Mouse (Mus musculus) liver (tissue): ENCODE data around the gene Zc3h4.
"Not testable (repeated sequence)": the region's sequence is repeated elsewhere in the genome, so short reads cannot be mapped to it uniquely, and the experiment has no call there.

Source experiments
- DNase-seq: peaks from one replicate; pipeline ENCODE4 v3.0.0-alpha.2; 2020; ENCODE audit warnings: mixed read lengths

Zc3h4 gene

GRCm38 (mm10) chr7:16400689-16401611, at the start of gene Zc3h4:
TSS of gene Zc3h4 (plus strand) at chr7:16400910.
- peak; percentile 94 for DNase-seq

GRCm38 (mm10) chr7:16355854-16356594, 44.7 kb upstream of the Zc3h4 start:
- no peak for DNase-seq

- no peak for DNase-seq
These were observed 43.1 kb upstream of the Zc3h4 start for GRCm38 (mm10) chr7:16357602-16358001.

- no peak for DNase-seq
These were observed 36.4 kb upstream of the Zc3h4 start for GRCm38 (mm10) chr7:16364319-16364718.

GRCm38 (mm10) chr7:16364901-16365500, 35.7 kb upstream of the Zc3h4 start:
- no peak for DNase-seq

- DNase-seq, result no peak
These were observed 34.5 kb upstream of the Zc3h4 start for GRCm38 (mm10) chr7:16366133-16366646.

- DNase-seq, result no peak
These were observed 34.0 kb upstream of the Zc3h4 start for GRCm38 (mm10) chr7:16366669-16367068.

- DNase-seq, result no peak
These were observed 31.9 kb upstream of the Zc3h4 start for GRCm38 (mm10) chr7:16368835-16369234.

GRCm38 (mm10) chr7:16370596-16370995, 30.1 kb upstream of the Zc3h4 start:
- no peak for DNase-seq

- DNase-seq, result no peak
These were observed 27.0 kb upstream of the Zc3h4 start for GRCm38 (mm10) chr7:16373719-16374118.

GRCm38 (mm10) chr7:16374989-16375388, 25.7 kb upstream of the Zc3h4 start:
- no peak for DNase-seq

- peak; percentile 55 for DNase-seq
These were observed 24.2 kb upstream of the Zc3h4 start for GRCm38 (mm10) chr7:16376505-16376904.

GRCm38 (mm10) chr7:16387160-16388041, 13.3 kb upstream of the Zc3h4 start, which contains the start of gene Sae1:
TSS of gene Sae1 (minus strand) at chr7:16387806.
- peak; percentile 97 for DNase-seq

GRCm38 (mm10) chr7:16389942-16390341, 10.8 kb upstream of the Zc3h4 start:
- DNase-seq, result not testable (repeated sequence)

- no peak for DNase-seq
These were observed 7.8 kb upstream of the Zc3h4 start for GRCm38 (mm10) chr7:16392923-16393322.

GRCm38 (mm10) chr7:16395944-16396343, 4.8 kb upstream of the Zc3h4 start:
- DNase-seq, result peak; percentile 35

- DNase-seq, result no peak
These were observed 3.2 kb upstream of the Zc3h4 start for GRCm38 (mm10) chr7:16397465-16397864.

- no peak for DNase-seq
These were observed 2.2 kb upstream of the Zc3h4 start for GRCm38 (mm10) chr7:16398387-16399050.

GRCm38 (mm10) chr7:16399098-16399819, 1.5 kb upstream of the Zc3h4 start:
- peak; percentile 94 for DNase-seq

GRCm38 (mm10) chr7:16399820-16400688, 656 bp upstream of the Zc3h4 start:
- DNase-seq, result peak; percentile 97
